Mouse (Mus musculus) NIH3T3 (cell line): ENCODE measurements around the gene Capn5.

Experiments
- DNase-seq: peaks from one replicate; pipeline ENCODE4 v3.0.0-alpha.2; 2012; ENCODE audit warnings: low read depth

Capn5 gene

DNA sequence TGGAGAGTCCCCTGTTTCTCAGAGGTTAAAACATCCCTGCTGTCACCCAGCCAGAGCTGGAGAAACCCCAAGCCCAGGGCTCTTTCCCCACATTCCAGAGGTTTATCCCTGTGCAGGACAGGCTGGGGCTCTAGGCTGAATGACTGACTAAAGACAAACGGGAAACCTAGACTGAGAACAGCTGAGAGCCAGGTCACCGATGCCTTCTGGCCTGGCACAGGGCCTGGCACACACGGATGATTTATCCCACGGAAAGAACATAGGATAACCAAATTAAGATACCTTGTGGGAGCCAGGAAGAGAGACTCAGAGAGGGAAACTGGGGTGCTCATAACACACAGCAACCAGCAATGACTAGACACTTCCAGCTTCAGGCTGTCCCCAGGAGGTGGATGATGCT, 68.3 kb downstream of the Capn5 start:
- DNase-seq: peak; percentile 20

GRCm38 (mm10) chr7:98108636-98109430, 69.2 kb downstream of the Capn5 start:
- peak; percentile 34 for DNase-seq

GRCm38 (mm10) chr7:98106272-98106671, 71.8 kb downstream of the Capn5 start:
- DNase-seq: no peak

GRCm38 (mm10) chr7:98104481-98105435, 73.3 kb downstream of the Capn5 start:
- no peak for DNase-seq

DNA sequence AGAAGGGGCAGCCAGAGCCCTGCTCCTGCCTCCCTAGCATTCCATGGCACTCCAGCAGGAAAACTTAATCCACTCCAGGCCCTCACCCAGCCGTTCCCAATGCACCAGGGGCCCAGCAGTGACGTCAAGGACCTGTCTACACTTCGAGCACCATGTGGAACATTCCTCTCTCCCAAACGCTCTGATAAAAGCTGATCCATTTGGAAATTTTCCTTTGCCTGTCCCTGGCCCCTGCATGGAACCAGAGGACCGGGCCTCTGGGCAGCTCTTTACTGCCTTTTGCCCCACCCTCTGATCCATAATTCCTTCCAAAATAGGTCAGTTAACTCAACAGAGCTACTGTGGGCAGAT, 74.2 kb downstream of the Capn5 start:
- DNase-seq: peak; percentile 69

- DNase-seq: peak; percentile 66
Measured at GRCm38 (mm10) chr7:98103002-98103941, 74.8 kb downstream of the Capn5 start.

GRCm38 (mm10) chr7:98102488-98102887, 75.6 kb downstream of the Capn5 start:
- DNase-seq: peak; percentile 8

GRCm38 (mm10) chr7:98097557-98097956, 80.5 kb downstream of the Capn5 start:
- no peak for DNase-seq

- no peak for DNase-seq
Measured at GRCm38 (mm10) chr7:98095852-98096251, 82.2 kb downstream of the Capn5 start.

DNA sequence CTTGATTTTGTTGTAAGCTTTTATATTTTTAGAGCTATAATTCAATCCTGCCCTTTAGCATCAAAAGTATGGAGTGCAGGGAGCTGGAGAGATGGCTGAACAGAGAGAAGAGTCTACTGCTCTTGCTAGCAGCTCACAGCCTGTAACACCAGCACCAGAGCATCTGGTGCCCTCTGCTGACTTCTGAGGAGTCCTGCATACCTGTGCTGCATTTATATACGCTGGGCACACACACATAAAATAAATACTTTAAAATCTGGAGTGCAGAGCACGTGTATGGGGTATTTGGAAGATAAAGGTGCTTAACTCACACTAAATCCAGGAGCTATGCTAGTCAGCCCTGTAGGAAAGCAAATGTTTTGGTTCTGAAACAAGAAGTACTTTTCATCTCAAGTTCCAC, 91.7 kb downstream of the Capn5 start:
- peak; percentile 63 for DNase-seq

DNA sequence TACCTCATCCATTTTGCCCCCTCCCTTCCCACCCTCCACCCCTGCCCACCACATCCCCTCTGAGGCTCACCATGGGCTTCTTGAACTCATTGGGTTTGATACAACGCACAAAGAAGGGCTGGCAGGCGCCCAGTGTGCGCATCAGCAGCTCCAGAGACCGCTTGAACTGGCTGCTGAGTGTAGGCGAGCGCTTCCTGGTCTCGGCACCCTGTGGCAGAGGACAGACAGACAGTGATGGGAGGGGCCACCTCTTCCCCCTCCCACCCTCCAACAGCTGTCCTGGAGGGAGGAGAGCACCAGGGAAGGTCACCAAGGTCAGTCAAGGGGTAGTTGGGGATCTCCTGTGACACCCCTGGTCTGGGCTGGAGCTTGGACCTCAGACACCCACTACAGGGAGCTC, 92.8 kb downstream of the Capn5 start:
- DNase-seq: no peak

DNA sequence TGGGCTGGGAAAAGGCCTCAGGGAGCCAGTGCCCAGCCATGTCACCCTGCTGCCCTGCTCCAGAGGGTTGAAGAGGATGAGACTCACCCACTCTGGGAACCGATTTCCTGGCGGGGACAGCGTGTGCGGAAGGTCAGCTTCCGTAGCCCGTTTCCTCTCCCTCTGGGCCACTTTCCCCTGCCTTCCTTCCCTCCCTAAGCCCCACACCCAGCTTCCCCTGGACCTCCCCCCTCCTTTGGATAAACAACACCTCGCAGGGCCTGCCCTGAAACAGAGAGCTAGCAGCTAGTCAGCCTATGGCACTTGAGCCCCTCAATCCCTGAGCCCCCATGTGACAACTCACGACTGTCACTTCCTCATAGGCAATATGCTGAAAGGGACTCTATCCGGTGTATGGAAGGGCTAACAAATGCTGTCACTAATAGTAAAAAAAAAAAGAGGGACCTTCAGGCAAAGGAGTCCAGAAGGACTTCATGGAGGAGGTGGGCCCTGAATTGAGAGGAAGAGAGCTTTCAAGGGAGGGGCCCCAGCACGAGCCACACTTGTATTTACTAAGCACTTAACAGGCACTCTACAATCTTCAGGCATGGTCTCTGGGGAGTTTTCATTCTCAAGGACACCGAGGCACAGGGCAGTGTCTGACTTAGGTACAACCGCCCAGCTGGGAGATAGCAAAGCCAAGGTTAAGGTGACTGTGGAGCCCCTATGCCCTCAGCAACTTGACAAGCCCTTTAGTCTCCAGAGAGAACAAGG, 93.4 kb downstream of the Capn5 start:
- DNase-seq: no peak

DNA sequence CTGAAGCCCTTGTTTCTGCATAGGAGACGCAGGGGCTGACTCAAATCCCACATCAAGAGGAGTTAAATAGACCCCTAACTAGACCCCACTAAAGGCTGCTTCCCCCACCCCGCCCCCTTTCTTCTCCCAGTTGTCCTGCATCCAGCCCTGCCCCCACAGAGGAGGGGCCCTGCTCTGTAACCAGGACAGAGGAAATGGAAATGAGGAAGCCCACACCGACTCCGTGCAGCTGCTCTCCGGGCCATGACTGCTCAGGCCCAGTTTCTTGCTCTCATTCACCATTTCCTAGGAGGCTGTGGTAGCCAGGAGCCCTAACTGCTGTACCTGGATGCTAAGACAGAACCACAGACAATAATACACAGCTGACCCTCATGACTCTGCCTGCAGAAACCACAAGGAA, 95.7 kb downstream of the Capn5 start:
- DNase-seq: no peak

- DNase-seq: no peak
Measured at GRCm38 (mm10) chr7:98077453-98077852, 100.6 kb downstream of the Capn5 start.

DNA sequence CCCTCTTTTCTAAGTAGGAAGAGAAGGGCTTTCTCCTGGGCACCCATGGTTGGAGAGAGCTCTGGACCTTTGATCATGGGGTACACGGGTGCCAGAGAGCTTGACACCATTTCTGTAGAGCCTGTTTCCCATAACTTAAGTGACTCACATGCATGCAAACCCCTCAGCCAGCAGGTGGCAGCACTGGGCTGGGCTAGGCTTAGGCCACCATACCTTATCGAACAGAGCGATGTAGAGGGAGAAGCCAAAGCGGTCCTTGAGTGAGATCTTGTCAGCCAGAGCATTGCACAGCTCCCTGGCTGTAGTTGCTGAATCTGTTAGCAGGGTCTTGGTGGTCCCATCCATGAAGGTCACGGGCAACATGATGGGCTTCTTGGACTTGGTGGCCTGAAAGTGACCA, 106.5 kb downstream of the Capn5 start:
- peak; percentile 79 for DNase-seq
